Mouse (Mus musculus) limb, embryonic 11.5 days (tissue): ENCODE measurements around the gene Ipo11. TPM values are rescaled to one million over a fixed set of nuclear protein-coding genes. Genes with fewer than 3 reads are reported as not detected.

Experiments used
- ATAC-seq: fragments of 200-750 bp; cut with Nextera tagmentation; 2 replicates; pipeline ENCODE4 v1.8.0; 2017; ENCODE audit warnings: low read depth; ENCODE audit not compliant: insufficient number of reproducible peaks, low FRiP score, low TSS enrichment
- DNase-seq: peaks from one replicate; pipeline ENCODE4 v3.0.0-alpha.2; 2015; ENCODE audit warnings: low spot score
- H3K27ac ChIP-seq: fragments of 300-500 bp; sonication (generic); replicated peaks from 2 replicates; pipeline ENCODE4 v1.5.1; 2014; ENCODE audit warnings: low read depth, mild to moderate bottlenecking, low read length
- H3K27me3 ChIP-seq: fragments of 300-500 bp; sonication (generic); 2 replicates; pipeline ENCODE4 v1.6.1; 2014; ENCODE audit warnings: mild to moderate bottlenecking, low read length, mixed read lengths; ENCODE audit not compliant: control insufficient read depth, insufficient read depth
- H3K36me3 ChIP-seq: fragments of 300-500 bp; sonication (generic); 2 replicates; pipeline ENCODE4 v1.6.1; 2014; ENCODE audit warnings: mild to moderate bottlenecking, low read length, moderate library complexity, mixed read lengths; ENCODE audit not compliant: control insufficient read depth, insufficient read depth
- H3K4me1 ChIP-seq: fragments of 300-500 bp; sonication (generic); 2 replicates; pipeline ENCODE4 v1.6.1; 2014; ENCODE audit warnings: low read length, mixed read lengths; ENCODE audit not compliant: control insufficient read depth, insufficient read depth
- H3K4me2 ChIP-seq: fragments of 300-500 bp; sonication (generic); 2 replicates; pipeline ENCODE4 v1.6.1; 2014; ENCODE audit warnings: low read depth, mild to moderate bottlenecking, moderate library complexity; ENCODE audit not compliant: severe bottlenecking
- H3K4me3 ChIP-seq: fragments of 300-500 bp; sonication (generic); 2 replicates; pipeline ENCODE4 v1.5.1; 2014; ENCODE audit warnings: low read depth, low read length
- H3K9ac ChIP-seq: fragments of 300-500 bp; sonication (generic); 2 replicates; pipeline ENCODE4 v1.6.1; 2014; ENCODE audit warnings: mild to moderate bottlenecking, low read length
- H3K9me3 ChIP-seq: fragments of 300-500 bp; sonication (generic); 2 replicates; pipeline ENCODE4 v1.6.1; 2016; ENCODE audit warnings: low read length; ENCODE audit not compliant: control insufficient read depth
- WGBS: fragments of 180-500 bp; shearing (Covaris S2); extraction: QIAGEN DNeasy Blood & Tissue Kit; methylation state at CpG from one replicate; pipeline ENCODE4 v1.1.7; 2014; 5-methylcytosine and 5-hydroxymethylcytosine counted together
- polyA plus RNA-seq: library from polyadenylated mRNA; unstranded; fragments of >200 nt; fragmentation: Nextera tagmentation; extraction: Ambion mirVana; gene quantifications from 2 replicates; pipeline ENCODE4 v1.2.1, GENCODE M21; 2014

Gene Ipo11
- polyA plus RNA-seq: 69.2 and 70.5 TPM in 2 replicates

- Histone ChIP-seq H3K36me3 (no peaks in the 10 kb centered on the region), H3K9ac (peak within 1 kb of the TSS; percentile 86), H3K27me3 (no peaks in the 10 kb centered on the region), H3K27ac (no peak within 1 kb of the TSS; the same call in 1 of the 2 replicates), H3K9me3 (no peaks in the 10 kb centered on the region), H3K4me1 (no peaks in the 10 kb centered on the region), H3K4me2 (peak within 1 kb of the TSS; percentile 52), H3K4me3 (peak within 1 kb of the TSS; percentile 90)
- under 1% methylated on average over 82 of the region's 84 CpGs for WGBS
- peak; percentile 99 for ATAC-seq
- peak; percentile 97 for DNase-seq
These were observed at the start of gene Ipo11 for GRCm38 (mm10) chr13:106936256-106937137. Ipo11 (minus strand) TSS chr13:106936958.

GRCm38 (mm10) chr13:106961496-106961895 lies 24.7 kb upstream of the Ipo11 start:
- H3K27me3 ChIP-seq: no peaks in the 10 kb centered on the region
- no peaks in the 10 kb centered on the region for H3K4me1 ChIP-seq
- DNase-seq (no peak), ATAC-seq (no peak)
- H3K36me3 ChIP-seq: 0 out of 2 replicates have a peak, but pooled peaks cover 2% of the 10 kb centered on the region
- no peak overlapping the region for H3K4me2 ChIP-seq
- H3K27ac ChIP-seq: no peak overlapping the region
- H3K9ac ChIP-seq: no peak overlapping the region
- no peak overlapping the region for H3K4me3 ChIP-seq
- WGBS: 92% methylated on average over 4 of the region's 4 CpGs
- H3K9me3 ChIP-seq: no peaks in the 10 kb centered on the region

- Histone ChIP-seq H3K4me2 (no peak overlapping the region), H3K9ac (no peak overlapping the region), H3K27ac (no peak overlapping the region), H3K4me1 (no peaks in the 10 kb centered on the region), H3K4me3 (no peak overlapping the region), H3K9me3 (no peaks in the 10 kb centered on the region), H3K36me3 (0 out of 2 replicates have a peak, but pooled peaks cover 5% of the 10 kb centered on the region), H3K27me3 (no peaks in the 10 kb centered on the region)
- DNase-seq (no peak), ATAC-seq (no peak)
- 93% methylated on average over 3 of the region's 3 CpGs for WGBS
These were observed 23.8 kb upstream of the Ipo11 start for GRCm38 (mm10) chr13:106960557-106960956.

- Histone ChIP-seq H3K9ac (no peak overlapping the region), H3K9me3 (no peaks in the 10 kb centered on the region), H3K4me1 (no peaks in the 10 kb centered on the region), H3K4me3 (no peak overlapping the region), H3K36me3 (peaks cover 5% of the 10 kb centered on the region; the same call in 1 of the 2 replicates), H3K27me3 (no peaks in the 10 kb centered on the region), H3K27ac (no peak overlapping the region), H3K4me2 (no peak overlapping the region)
- ATAC-seq (no peak), DNase-seq (no peak)
- WGBS: 89% methylated on average over 3 of the region's 3 CpGs
These were observed 21.5 kb upstream of the Ipo11 start for GRCm38 (mm10) chr13:106958286-106958685.

- no peak overlapping the region for H3K9ac ChIP-seq
- no peaks in the 10 kb centered on the region for H3K4me1 ChIP-seq
- H3K4me2 ChIP-seq: no peak overlapping the region
- no peak for ATAC-seq
- no peak overlapping the region for H3K4me3 ChIP-seq
- peaks cover 5% of the 10 kb centered on the region; the same call in 1 of the 2 replicates for H3K36me3 ChIP-seq
- WGBS: 92% methylated on average over 4 of the region's 4 CpGs
- H3K9me3 ChIP-seq: no peaks in the 10 kb centered on the region
- no peak overlapping the region for H3K27ac ChIP-seq
- H3K27me3 ChIP-seq: no peaks in the 10 kb centered on the region
- no peak for DNase-seq
These were observed 20.8 kb upstream of the Ipo11 start for GRCm38 (mm10) chr13:106957554-106957953.

- H3K27ac ChIP-seq: no peak overlapping the region
- no peak overlapping the region for H3K4me3 ChIP-seq
- no peaks in the 10 kb centered on the region for H3K9me3 ChIP-seq
- DNase-seq: no peak
- ATAC-seq: no peak
- H3K4me2 ChIP-seq: no peak overlapping the region
- H3K27me3 ChIP-seq: no peaks in the 10 kb centered on the region
- H3K4me1 ChIP-seq: no peaks in the 10 kb centered on the region
- H3K9ac ChIP-seq: no peak overlapping the region
- WGBS: 91% methylated on average over 3 of the region's 3 CpGs
- H3K36me3 ChIP-seq: peaks cover 9% of the 10 kb centered on the region
These were observed 18.1 kb upstream of the Ipo11 start for GRCm38 (mm10) chr13:106954880-106955279.

GRCm38 (mm10) chr13:106947583-106947982 lies 10.8 kb upstream of the Ipo11 start:
- H3K4me3 ChIP-seq: peak overlapping the region; percentile 89
- no peaks in the 10 kb centered on the region for H3K4me1 ChIP-seq
- H3K36me3 ChIP-seq: peaks cover 3% of the 10 kb centered on the region
- H3K9me3 ChIP-seq: no peaks in the 10 kb centered on the region
- peak overlapping the region; percentile 90 for H3K9ac ChIP-seq
- no peak for DNase-seq
- no peaks in the 10 kb centered on the region for H3K27me3 ChIP-seq
- ATAC-seq: peak; percentile 7; the same call in 1 of the 2 replicates
- peak overlapping the region; percentile 53 for H3K4me2 ChIP-seq
- WGBS: 4% methylated on average over 6 of the region's 6 CpGs
- H3K27ac ChIP-seq: no peak overlapping the region

GRCm38 (mm10) chr13:106946594-106947540 lies 10.1 kb upstream of the Ipo11 start, which contains the start of gene Dimt1:
Dimt1 (plus strand) TSS chr13:106947127.
- Histone ChIP-seq H3K27me3 (no peaks in the 10 kb centered on the region), H3K4me2 (peak within 1 kb of the TSS; percentile 53), H3K27ac (peak within 1 kb of the TSS; percentile 80), H3K9me3 (no peaks in the 10 kb centered on the region), H3K9ac (peak within 1 kb of the TSS; percentile 90), H3K36me3 (peaks cover 3% of the 10 kb centered on the region), H3K4me3 (peak within 1 kb of the TSS; percentile 89), H3K4me1 (no peaks in the 10 kb centered on the region)
- ATAC-seq (peak; percentile 98), DNase-seq (peak; percentile 95)
- under 1% methylated on average over 64 of the region's 68 CpGs for WGBS
